Mouse (Mus musculus): Measurements from ENCODE around the gene Tifa.

The Tifa gene

DNA sequence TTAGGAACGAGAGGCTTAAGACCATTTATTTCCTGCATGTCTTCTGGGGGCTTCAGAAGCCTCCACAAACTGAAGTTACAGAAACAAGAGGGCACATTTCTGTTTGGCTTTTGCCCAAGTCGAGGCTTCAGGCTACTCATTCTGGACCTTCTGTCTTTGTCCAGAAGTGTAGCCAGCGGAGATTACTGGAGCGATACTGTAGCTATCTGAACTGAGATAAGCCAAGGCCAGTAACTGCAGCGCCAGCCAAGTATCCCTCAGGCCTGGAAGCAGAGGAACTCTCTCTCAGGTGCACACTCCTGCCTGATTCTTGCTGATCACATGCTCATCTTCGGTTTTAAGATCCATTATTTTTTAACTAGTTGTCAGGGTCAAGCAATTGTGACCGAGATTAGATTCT is 1.6 kb upstream of the Tifa start:
- DNase-seq (ENCODE audit: low read depth), result no peak

DNA sequence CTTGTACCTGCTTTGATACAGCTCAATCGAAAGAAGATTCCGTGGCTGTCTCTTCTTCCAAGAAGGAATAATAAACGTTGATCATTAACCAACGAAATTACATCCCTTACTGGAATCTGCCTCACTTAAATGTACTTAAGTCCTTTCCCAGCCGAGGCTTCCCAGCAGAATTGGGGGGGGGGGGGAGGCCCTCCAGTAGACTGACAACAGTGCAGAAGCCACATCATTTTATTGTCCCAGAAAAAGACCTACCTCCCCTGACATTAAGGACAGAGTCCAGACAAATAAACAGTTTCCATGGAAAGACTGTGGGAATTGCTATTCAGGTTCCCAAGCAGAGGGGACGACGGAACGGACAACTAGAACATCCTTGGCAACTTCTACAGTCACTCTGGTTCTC is 686 bp upstream of the Tifa start:
- DNase-seq (ENCODE audit: low read depth), result no peak

DNA sequence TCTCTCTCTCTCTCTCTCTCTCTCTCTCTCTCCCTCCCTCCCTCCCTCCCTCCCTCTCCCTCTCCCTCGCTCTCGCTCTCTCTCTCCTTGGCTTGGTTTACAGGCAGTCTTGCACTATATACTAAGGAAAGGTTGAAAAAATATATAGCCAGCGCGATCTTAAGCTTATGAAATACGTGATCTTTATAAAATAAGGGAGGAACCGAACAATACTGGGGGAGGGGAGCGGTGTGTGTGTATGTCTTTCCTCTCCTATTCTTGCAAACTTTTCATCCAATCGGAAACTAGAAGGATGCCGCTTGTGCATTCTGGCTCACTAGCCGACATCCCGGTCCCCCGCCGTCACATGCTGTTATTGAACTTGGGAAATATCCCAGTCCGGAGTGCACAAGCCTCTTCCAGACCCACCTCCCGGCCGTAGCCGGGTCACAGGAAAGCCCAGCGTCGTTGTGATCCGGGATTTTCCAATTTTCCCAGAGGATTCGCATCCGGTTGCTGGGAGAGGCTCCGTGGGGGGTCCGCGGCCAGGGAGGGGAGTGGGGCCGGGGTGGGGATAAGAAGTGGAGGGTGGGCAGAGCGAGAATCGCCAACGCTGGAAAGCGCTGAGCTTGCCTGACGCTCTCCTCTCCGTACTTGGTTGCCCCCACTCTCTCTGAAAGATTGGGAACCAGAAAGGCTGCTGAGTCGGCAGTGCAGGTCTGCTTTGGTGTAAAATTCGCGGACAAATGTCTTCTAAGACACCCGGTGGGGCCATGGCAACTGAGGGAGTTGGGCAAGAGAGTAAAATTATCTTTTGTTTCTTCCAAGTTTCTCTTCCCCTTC is 840 bp downstream of the Tifa start:
- peak; percentile 60 for DNase-seq (ENCODE audit: low read depth)

DNA sequence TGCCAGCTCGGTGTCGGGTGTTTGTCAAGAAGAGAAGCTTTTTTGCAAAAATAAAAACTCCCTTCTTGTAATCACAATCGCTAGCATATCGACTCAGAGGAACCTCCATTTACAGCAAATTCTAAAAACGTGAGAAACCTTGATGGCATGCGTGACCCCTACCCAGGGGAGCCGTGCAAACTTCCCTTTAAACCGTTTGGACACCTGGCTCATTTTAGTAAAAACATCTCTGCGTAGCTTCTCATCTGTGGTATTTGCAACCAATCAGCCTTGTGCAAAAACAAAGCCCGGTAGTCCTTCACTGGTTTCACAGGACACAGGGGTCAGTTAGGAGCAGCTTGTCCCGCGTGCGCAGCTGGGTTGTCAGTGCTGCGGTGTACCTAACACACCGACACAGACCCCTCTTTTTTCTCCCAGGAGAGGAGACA is 1.5 kb downstream of the Tifa start:
- DNase-seq (ENCODE audit: low read depth), result no peak

DNA sequence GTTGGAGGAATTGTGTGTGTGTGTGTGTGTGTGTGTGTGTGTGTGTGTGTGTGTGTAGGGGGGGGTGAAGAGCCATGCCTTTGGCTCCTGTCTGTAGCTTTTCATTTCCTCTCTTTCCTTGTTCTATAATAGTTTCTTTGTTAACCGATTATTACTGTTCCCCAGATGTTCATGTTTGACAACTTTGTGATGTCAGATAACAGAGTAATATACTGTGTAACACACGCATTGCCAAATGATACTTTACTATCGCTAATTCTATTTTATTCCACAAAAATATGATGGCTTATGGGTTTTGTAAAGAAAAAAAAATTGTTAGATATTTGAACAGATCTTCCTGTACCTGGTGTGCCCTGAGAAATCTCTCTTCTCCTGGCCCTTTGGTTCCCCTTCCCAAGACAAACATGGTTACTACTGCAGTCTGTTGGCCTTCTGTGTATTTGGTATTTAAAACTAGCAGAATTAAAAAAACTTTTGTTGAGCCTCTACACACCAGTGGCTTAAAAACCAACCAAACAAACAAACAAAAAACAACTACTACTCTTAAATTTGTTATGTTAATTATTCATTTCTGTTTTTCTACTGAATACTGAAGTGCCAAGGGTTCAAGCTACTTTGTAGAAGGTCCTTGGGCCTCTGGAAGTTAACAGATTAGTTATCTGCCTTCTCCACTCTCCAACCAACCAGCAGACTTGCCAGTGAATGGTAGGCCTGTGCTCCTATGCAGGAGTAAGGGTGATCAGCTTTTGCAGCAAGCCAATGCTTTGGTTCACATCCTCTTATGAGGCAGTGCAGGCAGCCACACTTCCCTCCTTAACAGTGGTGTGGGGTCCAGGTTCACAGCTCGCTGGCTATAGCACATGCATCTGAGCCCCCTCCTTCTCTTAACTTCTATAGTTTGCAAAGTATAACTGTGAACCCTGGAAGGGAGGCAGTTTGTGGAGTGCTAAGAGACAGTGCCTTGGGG is 2.3 kb downstream of the Tifa start:
- no peak for DNase-seq (ENCODE audit: low read depth)

DNA sequence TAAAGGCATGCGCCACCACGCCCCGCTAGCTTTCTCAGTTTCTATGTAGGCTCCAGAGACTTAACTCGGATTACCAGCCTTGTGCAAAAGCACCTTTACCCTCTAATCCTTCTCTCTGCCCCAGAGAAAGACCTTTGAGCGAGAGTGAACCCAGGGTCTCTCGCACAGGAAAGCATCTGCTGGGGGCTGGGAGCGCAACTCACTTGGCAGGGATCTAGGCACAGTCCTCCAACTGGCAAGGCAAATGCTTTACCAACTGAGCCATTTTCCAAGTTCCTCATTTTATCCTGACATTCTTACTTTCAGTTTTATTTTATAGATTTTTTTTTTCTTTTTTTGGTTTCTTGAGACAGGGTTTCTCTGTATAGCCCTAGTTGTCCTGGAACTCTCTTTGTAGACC is 3.4 kb downstream of the Tifa start:
- no peak for DNase-seq (ENCODE audit: low read depth)

DNA sequence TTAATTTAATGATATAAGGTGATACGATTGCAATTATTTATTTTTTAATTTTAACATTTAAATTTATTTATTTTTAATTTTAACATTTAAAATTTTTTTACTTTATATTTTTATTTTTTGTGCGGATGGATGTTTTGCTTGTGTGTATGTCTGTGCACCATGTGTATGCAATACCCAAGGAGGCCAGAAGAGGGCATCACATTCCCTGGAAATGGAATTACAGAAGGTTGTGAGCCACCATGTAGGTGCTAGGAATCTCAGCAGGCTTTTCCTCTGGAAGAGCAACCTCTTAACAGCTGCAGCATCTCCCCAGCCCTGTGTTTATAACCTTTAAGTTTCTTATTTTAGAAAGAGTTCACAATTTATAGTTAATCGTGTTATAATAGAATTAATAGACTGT is 6.2 kb downstream of the Tifa start:
- DNase-seq (ENCODE audit: low read depth), result no peak

DNA sequence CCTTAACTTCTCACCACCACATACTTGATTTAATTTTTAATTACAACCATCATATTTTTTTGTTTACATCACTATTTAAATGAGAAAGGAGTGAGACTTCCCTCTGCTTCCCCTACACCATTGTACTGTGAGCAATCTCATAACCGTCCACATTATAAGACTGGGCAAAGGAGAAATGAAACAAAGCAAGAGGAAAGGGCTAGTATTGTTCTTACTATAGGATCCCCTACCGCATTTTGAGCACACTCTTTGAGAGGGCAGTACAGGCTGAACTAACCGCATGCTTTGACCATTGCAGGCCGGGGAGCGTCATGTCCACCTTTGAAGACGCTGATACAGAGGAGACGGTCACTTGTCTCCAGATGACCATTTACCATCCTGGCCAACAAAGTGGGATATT is 6.7 kb downstream of the Tifa start:
- no peak for DNase-seq (ENCODE audit: low read depth)

DNA sequence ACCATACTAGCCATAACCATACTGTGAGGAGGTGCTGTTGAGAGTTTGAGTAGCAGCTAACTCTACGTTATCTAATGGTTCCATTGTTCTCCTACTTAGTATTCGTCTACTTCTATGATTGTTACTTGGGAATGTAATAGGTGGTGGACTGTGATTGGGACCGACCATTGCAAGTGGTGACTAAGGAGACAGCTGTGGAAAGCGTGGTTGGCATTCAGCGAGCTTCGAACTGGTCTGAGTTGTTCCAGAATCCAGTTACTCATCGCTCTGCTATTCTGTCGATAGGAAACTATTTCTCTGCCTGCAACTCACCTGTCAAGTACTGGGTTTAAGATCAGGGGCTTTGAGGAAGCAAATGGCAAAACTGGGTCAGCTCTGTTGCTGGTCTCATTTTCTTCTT is 11.6 kb downstream of the Tifa start:
- no peak for DNase-seq (ENCODE audit: low read depth)

DNA sequence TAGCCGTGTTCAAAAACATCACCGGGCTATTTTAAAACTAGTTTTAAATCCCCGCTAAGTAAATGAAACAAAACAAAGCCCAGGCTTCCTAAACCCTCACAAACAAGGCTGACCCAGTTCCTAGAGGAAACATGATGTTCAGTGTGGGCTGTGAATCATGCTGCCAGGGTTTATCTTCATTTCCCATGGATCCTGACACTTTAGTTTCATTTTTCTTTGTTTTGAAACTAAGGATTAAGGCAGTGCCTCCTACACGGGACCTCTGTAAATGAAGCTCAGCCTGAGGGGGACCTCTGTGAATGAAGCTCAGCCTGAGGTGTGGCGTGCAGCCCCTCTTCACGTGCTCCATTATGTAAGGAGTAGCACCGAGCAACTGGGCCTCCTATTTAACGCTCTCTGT is 13.2 kb downstream of the Tifa start:
- DNase-seq (ENCODE audit: low read depth), result peak; percentile 52

DNA sequence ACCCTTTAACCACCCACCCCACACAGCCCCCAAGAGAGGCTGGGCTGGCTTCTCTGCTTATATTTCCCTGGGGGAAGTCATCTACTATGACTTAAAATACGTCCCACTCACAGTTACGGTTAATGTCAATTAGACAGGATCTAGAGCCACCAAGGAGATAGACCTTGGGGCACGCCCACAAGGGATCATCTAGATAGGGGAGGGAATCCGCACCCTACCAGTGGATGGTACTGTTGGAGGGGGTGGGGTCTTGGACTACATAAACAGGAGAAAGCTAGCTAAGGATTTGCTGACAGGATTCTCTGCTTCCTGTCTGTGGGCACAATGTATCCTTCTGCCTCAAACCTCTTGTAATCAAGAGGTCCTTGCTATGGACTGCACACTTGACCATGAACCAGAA is 14.8 kb downstream of the Tifa start:
- DNase-seq (ENCODE audit: low read depth), result no peak

DNA sequence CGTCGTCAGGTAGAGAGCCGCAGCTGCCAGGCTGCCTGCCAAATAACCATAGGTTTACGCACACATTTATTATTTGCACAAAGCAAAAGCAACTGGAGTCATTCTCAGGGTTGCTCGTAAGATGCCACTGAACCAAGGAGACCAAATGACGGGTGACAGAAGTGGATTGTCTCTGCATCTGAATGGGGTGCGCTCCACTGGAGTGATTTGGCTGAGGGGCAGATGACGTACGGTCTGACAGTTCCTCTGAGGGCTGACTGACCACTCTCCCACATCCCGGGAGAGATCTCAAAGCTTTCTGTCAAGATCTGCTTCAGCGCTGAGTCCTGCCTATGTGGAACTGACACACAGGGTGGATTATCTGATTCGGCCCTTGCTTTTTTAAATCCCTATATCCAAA is 15.5 kb downstream of the Tifa start:
- DNase-seq (ENCODE audit: low read depth), result no peak

DNA sequence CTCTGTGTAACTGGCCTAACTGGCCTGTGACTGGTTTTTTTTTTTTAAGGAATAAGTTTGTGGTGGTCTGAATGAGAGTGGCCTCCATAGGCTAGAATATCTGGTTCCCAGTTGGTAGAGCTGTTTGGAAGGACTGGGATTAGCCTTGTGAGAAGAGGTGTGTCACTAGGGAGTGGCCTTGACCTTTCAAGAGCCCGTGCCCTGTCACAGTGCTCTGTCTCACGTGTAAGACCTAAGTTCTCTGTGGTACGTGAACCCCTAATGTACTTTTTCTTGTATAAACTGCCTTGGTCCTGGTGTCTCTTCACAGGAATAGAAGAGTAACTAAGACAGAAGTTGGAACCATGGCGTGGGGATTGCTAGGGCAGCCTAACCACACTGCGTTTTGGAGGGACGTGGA is 16.4 kb downstream of the Tifa start:
- DNase-seq (ENCODE audit: low read depth), result no peak

DNA sequence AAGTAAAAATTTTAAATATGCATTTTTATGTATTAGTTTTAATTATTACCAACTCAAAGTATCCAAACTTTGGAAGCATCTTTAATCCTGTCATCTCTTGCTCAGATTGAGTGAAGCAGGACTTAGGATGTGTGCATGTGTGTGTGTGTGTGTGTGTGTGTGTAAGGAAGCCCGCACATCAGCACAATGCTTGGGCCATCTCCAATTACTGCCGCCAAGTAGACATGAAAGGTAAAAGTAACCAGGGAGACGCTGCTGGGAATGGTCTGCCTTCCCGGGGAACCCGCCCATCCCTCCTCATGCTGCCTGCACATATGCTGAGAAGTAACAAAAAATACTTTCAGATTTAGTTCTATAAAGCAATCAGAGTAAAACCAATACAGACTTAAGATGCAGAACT is 18.2 kb downstream of the Tifa start:
- no peak for DNase-seq (ENCODE audit: low read depth)

DNA sequence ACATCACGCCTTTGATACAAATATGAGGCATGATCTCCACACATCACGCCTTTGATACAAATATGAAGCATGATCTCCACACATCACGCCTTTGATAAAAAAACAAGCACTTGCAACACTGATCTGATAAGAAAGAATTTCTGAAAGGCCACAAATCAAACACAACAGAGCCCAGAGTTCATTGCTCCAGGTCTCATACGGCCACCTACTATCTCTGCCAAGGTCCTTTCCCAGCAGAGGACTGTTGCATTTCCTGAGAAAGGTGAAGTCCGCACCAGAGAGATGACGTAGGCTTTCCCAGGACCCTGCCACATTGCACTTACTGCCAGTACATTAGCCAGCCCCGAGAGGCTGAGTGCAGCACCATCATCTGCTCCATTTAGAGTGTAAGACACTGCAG is 19.5 kb downstream of the Tifa start:
- no peak for DNase-seq (ENCODE audit: low read depth)

DNA sequence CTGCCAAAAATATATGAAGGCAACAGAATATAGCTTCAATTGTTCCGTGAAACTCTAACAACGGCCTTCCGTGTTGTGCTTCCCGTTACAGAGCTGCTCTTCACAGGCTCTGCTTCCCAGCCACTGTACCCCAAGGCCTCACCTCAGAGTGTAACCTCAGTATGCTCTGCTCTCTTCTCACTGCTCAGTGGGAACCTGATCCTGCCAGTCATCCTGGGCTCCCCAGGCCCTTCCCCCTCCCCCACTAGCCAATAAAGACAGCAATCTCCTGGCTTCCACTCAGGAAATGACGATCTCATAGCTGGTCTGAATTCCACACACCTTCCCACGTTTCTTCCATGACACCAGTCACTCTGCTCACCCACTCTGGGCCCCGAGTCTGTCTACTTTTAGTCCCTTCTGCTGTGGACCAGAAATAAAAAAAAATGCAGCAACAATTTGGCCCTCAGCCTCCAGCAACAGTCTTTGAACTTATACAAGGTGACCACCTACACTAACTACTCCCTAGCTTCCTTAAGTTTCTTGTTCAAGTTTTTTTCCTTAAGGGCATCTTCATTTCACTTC is 27.6 kb downstream of the Tifa start:
- no peak for DNase-seq (ENCODE audit: low read depth)

DNA sequence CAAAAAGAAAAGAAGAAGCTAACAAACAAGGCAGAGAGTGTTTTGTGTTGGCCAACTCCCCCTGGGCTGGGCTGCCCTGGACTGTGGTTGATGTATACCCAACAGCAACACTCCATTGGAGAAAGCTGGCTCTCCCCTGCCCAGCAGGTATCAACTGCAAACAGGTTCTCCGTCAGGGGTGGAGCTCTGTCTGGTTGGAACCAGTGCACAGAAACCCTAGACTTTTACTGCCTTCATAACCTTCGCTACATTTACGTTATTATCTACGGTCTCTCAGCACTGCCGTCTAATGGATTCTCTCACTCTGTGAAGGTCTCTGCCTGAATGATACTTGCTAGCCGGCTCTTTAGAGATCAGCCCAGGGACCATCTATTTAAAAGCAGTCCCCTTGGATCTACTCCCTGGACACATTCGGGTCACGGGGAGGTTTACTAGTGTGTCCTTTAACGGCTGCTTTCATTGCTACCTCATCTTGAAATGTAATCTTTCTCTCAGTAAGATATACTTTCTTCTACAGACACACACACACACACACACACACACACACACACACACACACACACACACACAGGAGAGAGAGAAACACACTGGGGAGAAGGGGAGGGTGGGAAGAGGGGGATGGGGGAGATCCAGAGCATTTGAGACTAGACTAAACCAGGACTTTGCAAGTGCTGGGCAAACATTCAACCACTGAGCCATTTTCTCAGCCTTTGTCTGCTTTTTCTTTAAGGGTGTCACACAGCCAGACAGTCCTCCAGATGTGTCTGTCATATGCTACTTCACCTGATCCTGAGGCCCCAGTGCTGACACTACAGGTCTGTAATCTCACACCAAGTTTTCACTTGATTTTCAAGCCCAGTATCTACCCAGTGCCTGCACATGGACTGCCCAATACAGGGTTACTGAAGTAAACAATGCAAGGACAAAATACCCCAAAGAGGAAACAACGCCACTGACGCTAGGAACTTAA is 29.4 kb downstream of the Tifa start:
- no peak for DNase-seq (ENCODE audit: low read depth)

DNA sequence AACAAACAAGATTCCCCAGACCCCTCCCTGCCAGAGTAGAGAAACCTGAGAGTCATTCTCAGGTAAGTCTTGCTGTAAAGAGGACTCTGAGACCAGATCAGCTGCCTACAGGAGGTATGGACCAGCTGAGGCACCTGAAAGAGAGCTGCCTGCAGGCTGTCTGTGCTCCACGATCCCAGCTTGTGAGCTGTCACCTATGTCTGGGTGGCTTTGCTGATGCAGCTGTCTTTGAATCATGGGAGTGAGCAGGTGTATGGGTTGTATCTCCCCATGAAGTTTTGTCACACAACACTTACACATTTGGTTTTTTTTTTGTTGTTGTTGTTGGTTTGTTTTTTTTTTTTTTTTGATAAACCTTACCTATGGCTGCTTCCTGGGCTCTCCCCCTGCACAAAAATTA is 30.8 kb downstream of the Tifa start:
- DNase-seq (ENCODE audit: low read depth), result no peak

DNA sequence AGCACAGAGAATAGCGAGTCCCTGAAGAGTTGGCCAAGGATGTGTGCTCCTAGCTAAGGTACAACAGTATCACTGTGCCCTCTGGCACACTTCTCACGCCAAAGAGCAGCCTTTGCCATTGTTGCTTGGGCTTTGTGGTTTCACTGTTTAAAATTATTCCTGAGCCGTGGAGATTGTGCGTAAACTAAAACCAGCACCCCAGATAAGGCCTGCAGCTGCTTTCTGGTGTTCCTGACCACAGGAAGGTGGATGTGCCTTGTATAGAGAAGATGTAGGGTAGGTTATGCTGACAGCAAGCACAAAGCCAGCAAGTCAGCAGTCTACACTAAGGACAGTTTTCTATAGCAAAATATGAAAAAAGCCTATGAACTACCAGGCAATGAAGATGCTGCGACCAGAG is 31.6 kb downstream of the Tifa start:
- no peak for DNase-seq (ENCODE audit: low read depth)

DNA sequence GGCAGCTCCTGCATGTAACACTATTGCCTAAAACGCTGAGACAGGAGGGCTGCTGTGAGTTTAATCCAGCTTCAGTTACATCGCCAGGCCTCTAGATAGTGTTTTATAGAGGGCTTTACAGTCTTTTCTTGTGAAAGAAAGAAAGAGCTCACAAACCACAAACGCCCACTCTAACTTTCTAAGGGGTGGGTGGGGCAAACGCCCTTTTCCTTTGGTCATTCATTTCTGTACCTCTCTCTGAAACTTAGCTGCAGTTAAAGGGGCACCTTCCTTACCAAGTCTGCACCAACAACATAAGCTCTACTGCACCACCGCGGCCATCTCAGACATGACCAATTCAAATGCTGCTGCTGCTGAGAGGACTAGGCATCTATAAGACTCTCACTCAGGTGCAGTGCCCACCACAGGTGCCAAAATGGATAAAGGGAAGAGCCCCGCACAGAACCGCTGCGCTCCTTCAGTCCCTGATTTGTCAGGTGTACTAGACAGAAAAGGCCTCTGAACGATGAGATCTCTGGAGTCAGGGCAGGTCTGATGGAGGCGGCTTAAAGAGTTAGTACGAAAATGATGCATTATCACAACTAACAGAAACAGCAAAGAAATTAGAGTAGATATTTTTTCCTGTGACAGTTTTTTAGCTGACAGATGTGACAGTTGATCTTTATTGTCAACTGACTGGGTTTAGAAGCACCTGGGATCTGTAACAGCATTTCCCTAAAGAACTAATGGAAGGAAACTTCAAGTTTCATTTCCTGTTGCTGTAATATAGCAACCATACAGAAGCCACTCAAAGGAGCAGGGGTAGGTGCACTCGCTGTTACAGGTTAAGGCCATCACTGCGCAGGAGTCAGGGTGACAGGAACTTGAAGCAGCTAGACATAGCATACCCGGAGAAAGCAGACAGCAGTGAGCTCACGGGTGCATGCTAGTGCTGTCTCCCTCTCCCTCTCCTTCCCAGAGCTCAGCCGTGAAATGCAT is 34.6 kb downstream of the Tifa start:
- DNase-seq (ENCODE audit: low read depth), result no peak

DNA sequence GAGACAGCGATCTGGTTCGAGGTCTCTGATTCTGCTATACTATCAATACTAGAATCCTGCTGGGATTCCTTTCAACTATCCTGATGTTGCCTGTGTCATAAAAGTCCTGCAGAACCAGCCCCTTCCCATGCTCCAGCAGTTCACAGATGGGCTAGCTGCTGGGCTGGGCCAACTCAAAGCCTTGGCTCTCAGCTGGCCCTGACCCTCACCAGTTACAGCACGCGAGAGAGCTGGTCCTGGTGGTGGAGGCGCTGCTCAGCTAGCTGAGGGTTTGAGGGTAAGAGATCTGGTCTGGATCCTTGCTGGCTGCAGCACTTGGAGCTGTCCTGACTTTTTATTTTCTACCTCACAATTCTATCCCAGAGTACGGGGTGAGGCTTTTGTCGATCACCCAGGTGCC is 36.9 kb downstream of the Tifa start:
- no peak for DNase-seq (ENCODE audit: low read depth)
